Mouse (Mus musculus) adrenal gland, postnatal 36 days (tissue): ENCODE data around the gene Rhobtb1. TPM values are rescaled to one million over a fixed set of nuclear protein-coding genes. Genes with fewer than 3 reads are reported as not detected.
A peak's percentile ranks its signal among the peaks of the same experiment; 100 is the strongest.

Source experiments
- DNase-seq, 2 experiments: peaks; one replicate each; pipeline ENCODE4 v3.0.0; 2021; ENCODE audit warnings: mixed read lengths in 1 of 2
- long read RNA-seq, 2 experiments: library from polyadenylated mRNA; stranded (forward); transcript quantifications; one replicate each; pipeline ENCODE4 v2.0.0; 2021; ENCODE audit warnings: borderline sequencing depth in 2 of 2
- total RNA-seq, 2 experiments: library from RNA; stranded (reverse); gene quantifications; 2 replicates each; pipeline ENCODE4 v1.2.3; 2021

Rhobtb1 gene
- total RNA-seq = 10 to 100 TPM in 1 of 2 experiments, 1 to 10 TPM in 1; 7.5 to 11.1 TPM
- long read RNA-seq, experiment 1, full-length matches to known transcripts = 1 of 4 reads
- long read RNA-seq, experiment 1, partial matches to known transcripts = 0 of 4 reads
- long read RNA-seq, experiment 1, other reads (novel, unspliced or antisense) = 3 of 4 reads
- long read RNA-seq, experiment 2, full-length matches to known transcripts = 1 of 3 reads
- long read RNA-seq, experiment 2, partial matches to known transcripts = 1 of 3 reads
- long read RNA-seq, experiment 2, other reads (novel, unspliced or antisense) = 1 of 3 reads

DNA sequence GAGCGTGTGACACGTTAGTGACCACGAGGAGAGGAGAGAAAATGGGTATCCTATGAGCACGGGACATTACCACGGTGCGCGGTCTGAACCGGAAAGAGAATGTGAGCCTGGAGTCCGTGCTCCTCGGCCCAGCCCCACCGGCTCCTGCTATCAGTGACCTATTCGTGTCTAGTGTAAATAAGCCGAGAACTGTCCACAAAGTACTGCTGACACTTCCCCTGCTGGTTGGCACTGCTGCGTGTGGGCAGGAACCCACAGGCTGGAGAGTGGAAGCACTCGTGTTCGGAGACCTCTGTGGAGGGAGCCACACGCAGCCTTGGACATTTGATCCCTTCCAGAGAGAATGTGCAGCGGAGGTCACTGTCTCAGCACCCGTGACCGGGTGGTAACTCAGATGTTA lies at the start of gene Rhobtb1:
Gene Rhobtb1 (plus strand): TSS at position 390 of the 400 bp plus-strand sequence.
- DNase-seq = no peak

- DNase-seq = peak; percentile 15 to 30
Observed at GRCm38 (mm10) chr10:69101988-69102387, 49.2 kb upstream of the Rhobtb1 start.

GRCm38 (mm10) chr10:69104143-69104882 lies 46.9 kb upstream of the Rhobtb1 start:
- no peak for DNase-seq

- DNase-seq = no peak
Observed at GRCm38 (mm10) chr10:69104883-69105225, 46.4 kb upstream of the Rhobtb1 start.

DNA sequence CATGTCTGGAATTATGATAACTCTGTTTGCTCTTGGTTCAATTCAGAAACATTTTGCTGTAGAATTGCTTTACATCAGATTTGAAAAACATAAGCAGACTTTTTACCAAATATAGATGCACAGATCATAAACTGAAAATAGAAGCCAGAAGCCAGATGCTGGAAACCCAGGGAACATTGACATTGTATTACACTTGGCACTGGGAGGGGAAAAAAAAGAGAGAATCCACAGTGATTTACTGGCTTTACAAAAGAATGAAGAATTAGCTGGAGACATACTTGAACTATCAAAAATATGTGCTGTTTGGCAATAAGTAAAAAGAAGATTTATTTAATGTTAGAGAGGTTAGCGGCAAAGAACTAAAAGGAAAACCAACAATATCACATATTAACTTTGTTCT lies 44.4 kb upstream of the Rhobtb1 start:
- no peak for DNase-seq

DNA sequence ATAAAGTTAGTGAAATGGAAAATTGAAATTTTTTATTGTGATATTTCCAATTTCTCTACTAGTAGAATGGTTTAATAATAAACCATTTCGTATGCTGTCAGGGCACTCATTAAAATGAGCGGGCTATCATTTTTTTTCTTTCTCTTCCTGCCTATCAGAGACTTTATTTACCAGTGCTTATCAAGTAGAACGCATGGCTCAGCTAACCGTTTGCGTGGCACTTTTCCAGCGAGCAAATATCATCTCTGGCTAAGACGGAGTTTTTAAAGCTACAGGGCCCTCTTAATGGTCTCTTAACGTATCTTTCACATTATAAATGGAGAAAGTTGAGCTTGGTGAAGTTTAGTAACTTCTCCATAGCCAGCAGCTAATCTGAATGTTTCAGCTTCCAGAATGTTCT lies 44.0 kb upstream of the Rhobtb1 start:
- DNase-seq = peak; percentile 8 to 13

DNA sequence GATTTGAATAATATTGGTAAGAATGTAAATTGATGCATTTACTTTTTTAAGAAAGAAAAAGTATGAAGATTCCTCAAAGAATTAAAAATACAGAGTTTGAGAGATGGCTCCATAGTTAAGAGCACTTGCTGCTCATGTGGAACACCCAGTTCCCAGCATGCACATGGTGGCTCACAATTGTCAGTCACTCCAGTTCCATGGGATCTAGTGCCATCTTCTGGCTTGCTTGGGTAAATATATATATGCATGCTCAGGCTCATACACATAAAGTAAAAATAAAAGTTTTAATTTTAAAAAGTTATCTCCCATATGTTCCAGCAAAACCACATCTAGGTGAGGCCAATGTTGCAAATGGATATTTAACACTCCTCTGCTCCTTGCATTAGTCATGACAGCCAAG lies 36.9 kb upstream of the Rhobtb1 start:
- peak in 1 of 2 experiments; percentile 13 for DNase-seq

GRCm38 (mm10) chr10:69117996-69118395 lies 33.2 kb upstream of the Rhobtb1 start:
- no peak for DNase-seq

DNA sequence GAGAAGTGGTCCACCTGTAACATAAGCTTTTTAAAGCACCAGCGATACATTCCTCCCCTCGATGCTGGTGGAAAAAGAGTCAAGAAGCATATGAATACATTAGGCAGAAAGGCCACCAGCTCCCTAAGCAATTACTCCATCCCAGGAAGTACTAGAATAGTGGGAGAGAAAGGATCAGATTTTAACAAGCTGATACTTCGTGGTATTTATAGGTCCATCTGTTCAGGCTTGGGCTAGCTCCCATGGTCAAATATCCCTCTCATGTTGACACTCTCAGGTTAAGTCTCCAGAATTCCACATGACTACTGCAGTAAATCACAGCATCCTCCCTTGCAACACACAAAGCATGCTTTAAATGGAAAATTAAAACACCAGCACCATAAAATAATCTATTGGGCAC lies 32.3 kb upstream of the Rhobtb1 start:
- DNase-seq = no peak

DNA sequence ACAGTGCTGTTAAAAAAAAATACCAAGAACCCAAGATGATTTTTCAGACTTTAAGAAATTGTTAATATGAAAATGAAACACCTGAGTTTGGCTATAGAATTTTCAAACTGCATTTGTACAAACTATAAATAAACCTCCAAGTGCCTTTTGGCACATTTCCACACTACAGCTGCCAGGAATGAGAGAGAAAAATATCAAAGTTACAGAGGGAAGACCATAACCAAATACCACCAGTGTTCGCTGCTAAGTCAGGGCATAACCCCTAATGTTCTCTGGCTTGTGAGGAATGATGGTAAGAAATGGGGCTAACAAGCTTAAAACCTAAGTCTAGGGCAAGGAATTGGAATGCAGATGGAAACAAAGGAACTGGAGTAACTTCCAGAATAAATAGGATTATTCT lies 31.8 kb upstream of the Rhobtb1 start:
- DNase-seq = no peak

- DNase-seq = no peak
Observed at GRCm38 (mm10) chr10:69126546-69126945, 24.7 kb upstream of the Rhobtb1 start.

DNA sequence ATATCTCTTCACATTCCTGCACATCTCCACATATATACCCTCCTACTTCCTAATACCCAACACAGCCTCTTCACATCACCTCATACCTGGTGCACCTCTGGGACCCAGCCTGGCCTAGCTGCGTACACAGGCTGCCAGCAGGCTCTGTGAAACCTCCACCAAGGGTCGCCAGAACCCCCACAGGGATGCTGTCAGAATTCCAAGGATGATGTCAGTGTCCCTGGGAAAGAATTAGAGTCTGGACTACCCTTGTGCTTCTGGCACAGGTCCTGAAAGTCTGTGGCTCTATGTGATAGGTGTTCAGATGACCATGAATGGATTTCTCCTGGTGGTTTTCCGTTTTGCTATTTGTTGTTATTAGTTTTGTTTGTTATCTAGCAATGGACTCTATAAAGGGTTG lies 22.7 kb upstream of the Rhobtb1 start:
- no peak for DNase-seq

DNA sequence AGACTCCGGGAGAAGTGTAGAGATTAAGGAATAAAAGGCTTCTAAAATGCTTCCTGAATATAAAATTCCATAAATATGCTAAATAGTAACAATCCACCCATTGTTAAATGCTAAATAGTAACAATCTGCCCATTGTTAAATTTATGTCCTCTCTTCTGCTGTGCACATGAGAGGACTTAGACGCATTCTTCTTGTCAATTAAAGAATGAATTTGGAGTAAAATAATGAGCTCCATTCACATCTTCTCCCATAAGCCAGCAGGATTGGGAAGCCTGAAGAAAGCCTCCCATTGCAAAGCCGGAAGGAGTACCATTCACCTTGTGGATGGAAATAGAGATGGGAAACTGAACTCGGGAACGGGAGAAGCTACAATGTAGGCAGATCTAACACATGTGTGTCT lies 20.6 kb upstream of the Rhobtb1 start:
- no peak for DNase-seq

- DNase-seq = no peak
Observed at GRCm38 (mm10) chr10:69134356-69134755, 16.9 kb upstream of the Rhobtb1 start.

GRCm38 (mm10) chr10:69136241-69136828 lies 14.9 kb upstream of the Rhobtb1 start:
- DNase-seq = no peak

- DNase-seq = no peak
Observed at GRCm38 (mm10) chr10:69149252-69149651, 2.0 kb upstream of the Rhobtb1 start.

DNA sequence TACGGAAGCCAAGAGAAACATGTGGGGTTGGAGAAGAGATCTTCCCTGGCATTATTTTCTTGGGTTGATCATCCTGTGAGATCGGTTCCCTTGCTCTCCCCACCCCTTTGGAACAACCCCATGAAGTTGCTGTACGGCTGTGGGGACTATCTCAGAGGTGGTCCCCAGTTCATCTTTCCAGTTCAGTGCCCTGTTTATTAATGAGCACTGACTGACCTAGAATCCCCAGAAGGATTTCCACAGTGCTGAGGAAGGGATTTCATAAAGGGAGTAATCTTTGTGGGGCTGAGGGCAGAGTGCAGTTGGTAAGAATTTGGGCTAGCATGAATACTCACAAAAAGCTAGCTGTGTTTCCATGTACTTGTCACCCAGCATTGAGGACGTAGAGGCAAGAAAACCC lies 1.7 kb downstream of the Rhobtb1 start:
- no peak for DNase-seq

- no peak for DNase-seq
Observed at GRCm38 (mm10) chr10:69155428-69156175, 4.4 kb downstream of the Rhobtb1 start.

- DNase-seq = no peak
Observed at GRCm38 (mm10) chr10:69156462-69156861, 5.2 kb downstream of the Rhobtb1 start.

DNA sequence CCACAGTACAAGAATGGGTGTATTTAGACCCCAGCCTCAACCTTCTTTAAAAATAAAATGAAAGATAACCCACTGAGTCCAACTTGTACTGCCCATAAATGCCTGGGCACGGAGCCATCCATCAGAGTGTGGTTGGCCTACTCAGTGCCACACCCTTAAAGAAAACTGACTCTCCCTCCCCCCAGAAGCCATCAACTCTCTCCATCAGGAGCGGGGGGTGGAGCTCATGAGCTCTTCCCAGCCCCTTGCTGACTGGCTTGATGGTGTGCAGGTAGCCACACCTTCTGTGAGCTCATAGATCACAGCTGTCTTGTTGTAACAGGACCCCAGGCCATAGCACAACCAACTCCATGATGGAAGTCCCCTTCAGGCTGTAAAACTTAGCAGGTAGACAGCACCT lies 6.2 kb downstream of the Rhobtb1 start:
- no peak for DNase-seq

DNA sequence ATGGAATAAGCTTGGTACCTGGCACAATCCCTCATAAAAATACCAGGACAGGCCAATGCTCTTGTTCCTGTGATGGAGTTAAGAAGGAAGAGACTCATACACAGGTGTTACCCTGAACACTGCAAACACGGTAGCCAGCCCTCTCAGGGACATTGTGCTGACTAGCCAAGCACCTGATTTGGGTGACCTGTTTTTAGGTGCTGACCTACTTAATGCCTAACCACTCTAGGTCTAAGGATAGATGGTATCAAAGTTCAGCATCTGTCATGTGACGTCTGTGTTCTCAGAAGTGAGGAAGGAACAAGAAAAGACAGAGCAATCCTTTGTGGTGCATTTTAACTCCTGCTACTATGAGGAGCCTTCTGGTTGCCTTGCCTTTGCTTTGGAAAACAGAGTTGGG lies 9.6 kb downstream of the Rhobtb1 start:
- no peak for DNase-seq

- DNase-seq = no peak
Observed at GRCm38 (mm10) chr10:69161503-69161902, 10.3 kb downstream of the Rhobtb1 start.

DNA sequence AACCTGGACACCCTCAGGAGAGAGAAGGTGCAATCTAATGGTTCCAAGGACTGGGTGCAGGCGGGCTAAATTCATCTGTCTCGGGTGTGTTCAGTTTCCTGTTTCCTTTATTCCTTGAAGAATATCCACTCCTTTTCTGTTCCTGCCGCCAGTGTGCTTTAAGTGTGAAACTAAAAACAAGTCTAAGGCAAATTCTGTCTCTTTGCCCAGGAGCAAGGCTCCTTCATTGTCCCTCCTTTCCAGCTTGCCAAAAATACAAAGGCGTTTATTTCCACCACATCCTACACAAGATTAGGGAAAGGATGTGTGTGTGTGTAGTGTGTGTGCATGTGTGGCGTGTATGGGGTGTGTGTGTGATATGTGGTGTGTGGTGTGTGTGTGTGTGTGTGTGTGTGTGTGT lies 11.3 kb downstream of the Rhobtb1 start:
- no peak for DNase-seq
